Mouse (Mus musculus) megakaryocyte, embryonic 14.5 days (primary cell): Measurements from ENCODE around the gene Ptpn13.

Source experiments
- FLI1 ChIP-seq: IDR thresholded peaks from 2 replicates; pipeline ENCODE4 v1.6.1; 2012; ENCODE audit warnings: low read length, inconsistent platforms, mixed read lengths
- GATA1 ChIP-seq: IDR thresholded peaks from 3 replicates; pipeline ENCODE4 v1.6.1; 2012; ENCODE audit warnings: mixed read lengths, low read length, inconsistent platforms, borderline replicate concordance

- TF ChIP-seq GATA1 (no peak), FLI1 (no peak)
Observed at GRCm38 (mm10) chr5:103522371-103522770, 97.4 kb downstream of the Ptpn13 start.
